Mouse (Mus musculus) bone marrow, adult 2 months (tissue): ENCODE measurements around the gene Furin.

Experiments
- CTCF ChIP-seq: fragments of 200-500 bp; IDR thresholded peaks from 2 replicates; pipeline ENCODE4 v1.5.1; 2011; ENCODE audit warnings: low read length, control low read depth; ENCODE audit not compliant: control insufficient read depth, insufficient read depth
- POLR2A ChIP-seq: fragments of 200-500 bp; IDR thresholded peaks from 2 replicates; pipeline ENCODE4 v1.6.1; 2011; ENCODE audit warnings: low read depth, mild to moderate bottlenecking, control low read depth, low read length, borderline replicate concordance; ENCODE audit not compliant: control insufficient read depth

DNA sequence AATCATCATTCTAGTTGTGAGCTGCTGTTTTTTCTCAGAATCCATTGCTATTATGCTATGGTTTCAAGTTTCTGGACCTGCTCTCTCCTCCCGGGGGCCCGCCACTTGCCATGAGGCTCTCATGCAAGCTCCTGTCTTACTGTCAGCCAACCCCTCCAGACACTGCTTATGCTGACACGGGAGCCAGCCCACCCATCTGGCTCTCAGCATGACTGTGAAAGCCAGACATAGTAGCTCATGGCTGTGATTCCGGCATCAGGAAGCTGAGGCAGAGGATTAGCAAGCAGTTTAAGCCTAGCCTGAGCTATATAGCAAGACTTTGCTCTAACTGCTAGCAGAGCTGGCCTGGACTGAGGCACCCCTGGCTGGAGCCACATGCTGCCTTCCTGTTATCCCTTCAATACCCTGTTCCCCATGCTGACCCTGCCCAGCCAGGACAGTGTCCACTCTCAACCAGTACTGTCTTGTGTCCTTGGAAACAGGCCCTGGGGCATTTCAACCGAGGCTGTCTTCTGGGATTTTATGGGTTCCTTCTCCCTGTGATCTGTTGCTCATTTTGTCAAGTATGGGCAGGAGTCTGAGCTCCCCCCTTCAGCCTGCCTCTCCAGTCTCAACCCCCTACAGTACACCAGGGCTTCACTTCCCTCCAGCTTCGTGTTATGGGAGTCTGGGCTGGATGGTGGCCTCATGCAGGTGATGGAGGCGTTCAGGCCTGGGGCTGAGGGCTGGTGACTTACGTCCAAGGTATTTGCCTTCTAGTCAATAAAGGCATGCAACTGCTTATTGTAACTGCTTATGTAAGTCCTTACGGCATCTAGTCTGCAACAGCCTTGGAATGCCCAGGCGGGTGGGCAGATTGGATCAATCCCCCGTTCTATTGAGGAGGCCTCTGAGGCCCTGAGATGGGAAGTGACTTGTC, 37.0 kb upstream of the Furin start:
- TF ChIP-seq POLR2A: no peak
- no peak for TF ChIP-seq CTCF
